Mouse (Mus musculus): ENCODE results near the gene St6gal1. TPM values are rescaled to one million over a fixed set of nuclear protein-coding genes. Genes with fewer than 3 reads are reported as not detected.

The St6gal1 gene
- polyA plus RNA-seq, 1 experiment from 2014 or later = 38.7 TPM

DNA sequence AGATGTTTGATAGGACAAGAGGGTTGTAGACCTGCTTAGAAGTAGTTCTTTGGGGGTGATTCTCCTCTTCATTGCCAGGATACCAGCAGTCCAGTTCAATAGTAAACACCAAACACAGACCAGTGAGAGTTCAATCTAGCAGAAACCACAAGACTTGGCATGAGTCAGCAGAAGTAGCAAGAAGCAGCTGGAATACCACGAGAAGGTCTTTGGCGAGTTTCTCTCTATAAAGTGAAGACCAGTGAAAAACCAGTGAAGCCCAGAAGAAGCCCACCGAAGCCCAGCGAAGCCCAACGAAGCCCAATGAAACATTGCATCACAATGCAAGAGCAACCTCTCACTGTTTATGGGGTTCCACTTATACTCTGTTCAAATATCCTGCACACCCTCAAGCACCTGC, 173.4 kb downstream of the St6gal1 start:
- ATAC-seq (ENCODE audit: low FRiP score) = no peak
- Histone ChIP-seq H3K9me3 (replicated peaks) (no peaks in the 10 kb centered on the region), H3K27me3 (no peaks in the 10 kb centered on the region), H3K36me3 (no peaks in the 10 kb centered on the region), H3K4me3 (no peak overlapping the region), H3K4me2 (replicated peaks) (no peak overlapping the region), H3K9ac (no peak overlapping the region), H3K27ac (no peak overlapping the region), H3K4me1 (no peaks in the 10 kb centered on the region)
- 90% methylated on average over 5 of the region's 5 CpGs for WGBS

DNA sequence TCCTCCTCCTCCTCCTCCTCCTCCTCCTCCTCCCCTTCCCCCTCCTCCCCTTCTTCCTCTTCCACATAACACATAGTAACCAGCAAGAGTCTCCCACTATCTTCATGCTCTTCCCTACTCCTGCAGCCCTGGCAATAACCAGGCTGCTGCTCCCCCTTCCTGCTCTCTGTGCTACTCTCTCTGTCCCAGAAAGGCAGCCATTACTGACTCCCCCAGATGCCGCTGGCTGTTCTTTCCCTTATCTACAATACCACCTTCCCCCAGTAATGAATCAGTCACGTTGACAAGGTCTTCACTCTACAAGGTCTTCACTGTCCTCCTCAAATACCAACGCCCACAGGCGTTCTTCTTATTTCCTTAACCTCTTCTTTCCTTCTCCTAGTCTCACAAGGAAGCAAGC, 176.9 kb downstream of the St6gal1 start:
- WGBS = 65% methylated on average over 4 of the region's 4 CpGs
- no peak overlapping the region for H3K27ac ChIP-seq
- no peaks in the 10 kb centered on the region for H3K4me1 ChIP-seq
- H3K9me3 ChIP-seq (replicated peaks) = no peaks in the 10 kb centered on the region
- H3K27me3 ChIP-seq = no peaks in the 10 kb centered on the region
- H3K9ac ChIP-seq = no peak overlapping the region
- no peak for ATAC-seq (ENCODE audit: low FRiP score)
- H3K4me2 ChIP-seq (replicated peaks) = no peak overlapping the region
- no peaks in the 10 kb centered on the region for H3K36me3 ChIP-seq
- H3K4me3 ChIP-seq = no peak overlapping the region

- Histone ChIP-seq H3K4me1 (no peaks in the 10 kb centered on the region), H3K9me3 (replicated peaks) (no peaks in the 10 kb centered on the region), H3K4me3 (no peak overlapping the region), H3K27ac (no peak overlapping the region), H3K4me2 (replicated peaks) (no peak overlapping the region), H3K9ac (no peak overlapping the region), H3K27me3 (no peaks in the 10 kb centered on the region), H3K36me3 (no peaks in the 10 kb centered on the region)
- ATAC-seq (ENCODE audit: low FRiP score) = no peak
- 51% methylated on average over 3 of the region's 3 CpGs for WGBS
Measured at GRCm38 (mm10) chr16:23401959-23402358, 177.4 kb downstream of the St6gal1 start.

DNA sequence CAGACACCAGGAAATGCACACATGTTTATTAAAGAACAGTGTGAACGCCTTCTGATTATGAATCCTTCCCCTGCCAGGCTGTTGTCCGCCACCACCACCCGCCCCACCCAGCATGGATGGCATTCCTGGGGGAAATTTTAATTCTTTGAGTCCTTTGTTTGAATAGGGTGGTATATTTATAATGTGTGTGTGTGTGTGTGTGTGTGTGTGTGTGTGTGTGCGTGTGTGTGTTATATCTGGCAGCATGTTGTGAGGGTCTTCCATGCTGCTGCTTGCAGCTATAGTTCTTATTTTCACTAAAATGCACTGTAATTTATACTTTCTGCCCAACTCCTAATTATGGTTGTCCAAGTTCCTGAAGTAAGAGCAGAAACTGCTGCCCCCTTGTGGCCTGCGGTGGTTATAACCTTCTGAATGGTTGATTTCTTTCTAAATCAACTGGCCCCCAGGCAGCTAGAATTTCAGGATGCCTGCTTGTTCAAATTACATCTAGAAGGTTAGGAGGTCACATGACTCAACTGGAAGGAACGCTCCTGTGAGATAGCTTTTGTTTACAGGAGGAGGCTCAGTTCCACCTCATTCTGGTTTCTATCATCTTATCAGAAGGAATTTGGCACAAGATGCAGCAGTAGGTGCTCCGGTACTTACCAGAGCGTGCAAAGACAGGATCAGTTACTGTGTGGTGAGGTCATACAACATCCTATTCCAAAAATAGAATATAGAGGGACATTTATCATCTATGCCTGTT, 178.6 kb downstream of the St6gal1 start:
- 47% methylated on average over 8 of the region's 8 CpGs for WGBS
- Histone ChIP-seq H3K4me3 (no peak overlapping the region), H3K36me3 (no peaks in the 10 kb centered on the region), H3K27me3 (no peaks in the 10 kb centered on the region), H3K9ac (no peak overlapping the region), H3K4me2 (replicated peaks) (no peak overlapping the region), H3K4me1 (no peaks in the 10 kb centered on the region), H3K27ac (no peak overlapping the region), H3K9me3 (replicated peaks) (no peaks in the 10 kb centered on the region)
- ATAC-seq (ENCODE audit: low FRiP score) = no peak

Other genes starting within 250 kb of the St6gal1 start
- not detected in 2 replicates for gene Kng2, start 195.3 kb upstream of the St6gal1 start, polyA plus RNA-seq (2016; fragmentation: Nextera tagmentation; extraction: Ambion mirVana)
- not detected in 2 replicates for gene Kng1, start 166.9 kb upstream of the St6gal1 start, polyA plus RNA-seq (2016; fragmentation: Nextera tagmentation; extraction: Ambion mirVana)
- gene Eif4a2, start 117.3 kb upstream of the St6gal1 start, polyA plus RNA-seq (2016; fragmentation: Nextera tagmentation; extraction: Ambion mirVana) = 240 and 269 TPM in 2 replicates
- gene Rfc4, start 97.0 kb upstream of the St6gal1 start, polyA plus RNA-seq (2016; fragmentation: Nextera tagmentation; extraction: Ambion mirVana) = 94.2 and 97.2 TPM in 2 replicates
- not detected in 2 replicates for gene Adipoq, start 78.2 kb upstream of the St6gal1 start, polyA plus RNA-seq (2016; fragmentation: Nextera tagmentation; extraction: Ambion mirVana)
- not detected in 2 replicates for gene Rtp1, start 204.4 kb downstream of the St6gal1 start, polyA plus RNA-seq (2016; fragmentation: Nextera tagmentation; extraction: Ambion mirVana)